Mouse (Mus musculus): ENCODE results near the gene Rfc2. TPM values are rescaled to one million over a fixed set of nuclear protein-coding genes. Genes with fewer than 3 reads are reported as not detected.

The Rfc2 gene
- total and polyA plus RNA-seq, 3 experiments: 304 to 424 TPM; not detected in 1

GRCm38 (mm10) chr5:134552110-134552972, 28.8 kb upstream of the Rfc2 start, which contains the start of gene Clip2:
TSS of gene Clip2 (minus strand) at chr5:134552434.
- Histone ChIP-seq H3K27ac (ENCODE audit: control insufficient read depth, low read depth, low read length) (peak within 1 kb of the TSS; percentile 19; the same call in 1 of the 2 replicates), H3K79me2 (ENCODE audit: control insufficient read depth, insufficient read depth, low read length, poor library complexity) (peaks cover 1% of the 10 kb centered on the region; the same call in 1 of the 2 replicates), H3K9ac (ENCODE audit: control insufficient read depth, low read depth, low read length, poor library complexity, severe bottlenecking) (peak within 1 kb of the TSS; percentile 81), H3K4me1 (ENCODE audit: control insufficient read depth in 1 of 2, insufficient read depth in 2 of 2, low read length in 2 of 2) (peaks cover 0 to 10% of the 10 kb centered on the region in 2 experiments; a peak in 3 of 4 replicates), H3K9me3 (replicated peaks; ENCODE audit: insufficient read depth, low read length) (no peaks in the 10 kb centered on the region), H3K4me3 (ENCODE audit: control insufficient read depth in 1 of 2, insufficient read depth in 1 of 2, low read depth in 2 of 2, low read length in 2 of 2) (peak within 1 kb of the TSS; percentile 75 to 99), H3K27me3 (ENCODE audit: control insufficient read depth in 1 of 2, insufficient read depth in 2 of 2, low read length in 2 of 2) (no peaks in the 10 kb centered on the region), H3K36me3 (ENCODE audit: control insufficient read depth in 1 of 2, insufficient read depth in 2 of 2, low read length in 2 of 2) (peaks cover 0 to 4% of the 10 kb centered on the region in 2 experiments; a peak in 1 of 4 replicates)
- TF ChIP-seq POLR2AphosphoS5 (IDR thresholded peaks at IDR 0.05; ENCODE audit: borderline replicate concordance, low read depth, low read length): no peak
- TF ChIP-seq HCFC1 (IDR thresholded peaks at IDR 0.05; ENCODE audit: low read depth, low read length): peak; percentile 65
- 0 out of 2 replicates have a peak, but pooled peaks have one; percentile 33 for TF ChIP-seq ELF1 (IDR thresholded peaks at IDR 0.05; ENCODE audit: low read depth, low read length)
- TF ChIP-seq UBTF (IDR thresholded peaks at IDR 0.05; ENCODE audit: borderline replicate concordance, insufficient read depth, low read depth, low read length): peak; percentile 96
- no peak for TF ChIP-seq E2F4 (IDR thresholded peaks at IDR 0.05; ENCODE audit: borderline replicate concordance, low read depth, low read length)
- TF ChIP-seq USF2 (IDR thresholded peaks at IDR 0.05; ENCODE audit: borderline replicate concordance in 1 of 2, insufficient read depth in 1 of 2, low read depth in 1 of 2, low read length in 2 of 2): no peak
- TF ChIP-seq GABPA (IDR thresholded peaks at IDR 0.05; ENCODE audit: low read depth, low read length): 0 out of 2 replicates have a peak, but pooled peaks have one; percentile 18
- TF ChIP-seq MXI1 (IDR thresholded peaks at IDR 0.05; ENCODE audit: low read depth, low read length): 0 out of 2 replicates have a peak, but pooled peaks have one; percentile 54
- peak in 1 of 2 experiments; percentile 24; a peak in 1 of 4 replicates for TF ChIP-seq POLR2A (IDR thresholded peaks at IDR 0.05; ENCODE audit: control insufficient read depth in 1 of 2, insufficient read depth in 1 of 2, low read depth in 1 of 2, low read length in 2 of 2, poor library complexity in 1 of 2)
- no peak for TF ChIP-seq CHD2 (IDR thresholded peaks at IDR 0.05; ENCODE audit: low read length)
- TF ChIP-seq SIN3A (IDR thresholded peaks at IDR 0.05; ENCODE audit: low read length): peak; percentile 84
- no peak for TF ChIP-seq ZC3H11A (IDR thresholded peaks at IDR 0.05; ENCODE audit: low read depth, low read length)
- peak; percentile 19; the same call in 1 of the 2 replicates for TF ChIP-seq TCF12 (IDR thresholded peaks at IDR 0.05; ENCODE audit: low read depth, low read length)
- no peak for TF ChIP-seq RCOR1 (IDR thresholded peaks at IDR 0.05; ENCODE audit: low read depth, low read length)
- TF ChIP-seq ZKSCAN1 (IDR thresholded peaks at IDR 0.05; ENCODE audit: low read depth, low read length): no peak
- no peak; the same call in 1 of the 2 replicates for TF ChIP-seq NELFE (IDR thresholded peaks at IDR 0.05; ENCODE audit: low read depth, low read length)
- no peak; the same call in 1 of the 2 replicates for TF ChIP-seq NRF1 (IDR thresholded peaks at IDR 0.05; ENCODE audit: insufficient read depth, low read depth, low read length, poor library complexity, severe bottlenecking)
- TF ChIP-seq KAT2A (conservative IDR thresholded peaks at IDR 0.05; ENCODE audit: low read depth, low read length): peak; percentile 43
- TF ChIP-seq ZMIZ1 (IDR thresholded peaks at IDR 0.05; ENCODE audit: low read depth, low read length): no peak
- peak; percentile 41; the same call in 1 of the 2 replicates for TF ChIP-seq ETS1 (IDR thresholded peaks at IDR 0.05; ENCODE audit: low read depth, low read length)
- peak; percentile 72 for TF ChIP-seq MAZ (IDR thresholded peaks at IDR 0.05; ENCODE audit: low read depth, low read length)
- no peak for TF ChIP-seq RAD21 (IDR thresholded peaks at IDR 0.05; ENCODE audit: low read depth, low read length)
- TF ChIP-seq CTCF (IDR thresholded peaks at IDR 0.05 in 2 of 3, conservative IDR thresholded peaks at IDR 0.05 in 1 of 3; ENCODE audit: control insufficient read depth in 1 of 3, insufficient read depth in 1 of 3, low read depth in 2 of 3, low read length in 3 of 3, poor library complexity in 1 of 3, severe bottlenecking in 1 of 3): peak in 1 of 3 experiments; percentile 9; a peak in 1 of 6 replicates
- peak; percentile 93 for DNase-seq (ENCODE audit: low read depth, low spot score)

All from MEL (cell line).